Mouse (Mus musculus) brain, embryonic 14.5 days (tissue): Measurements from ENCODE around the gene Endod1.

Experiments used
- CTCF ChIP-seq: fragments of 200-500 bp; IDR thresholded peaks from 2 replicates; pipeline ENCODE4 v1.5.1; 2012; ENCODE audit warnings: inconsistent platforms, mild to moderate bottlenecking, moderate library complexity, borderline replicate concordance; ENCODE audit not compliant: insufficient read depth, insufficient read length; ENCODE audit errors: extremely low read depth
- POLR2A ChIP-seq: fragments of 200-500 bp; IDR thresholded peaks from 2 replicates; pipeline ENCODE4 v1.6.1; 2012; ENCODE audit warnings: mild to moderate bottlenecking, inconsistent platforms, borderline replicate concordance; ENCODE audit not compliant: poor library complexity, insufficient read depth, insufficient read length, severe bottlenecking; ENCODE audit errors: extremely low read depth

DNA sequence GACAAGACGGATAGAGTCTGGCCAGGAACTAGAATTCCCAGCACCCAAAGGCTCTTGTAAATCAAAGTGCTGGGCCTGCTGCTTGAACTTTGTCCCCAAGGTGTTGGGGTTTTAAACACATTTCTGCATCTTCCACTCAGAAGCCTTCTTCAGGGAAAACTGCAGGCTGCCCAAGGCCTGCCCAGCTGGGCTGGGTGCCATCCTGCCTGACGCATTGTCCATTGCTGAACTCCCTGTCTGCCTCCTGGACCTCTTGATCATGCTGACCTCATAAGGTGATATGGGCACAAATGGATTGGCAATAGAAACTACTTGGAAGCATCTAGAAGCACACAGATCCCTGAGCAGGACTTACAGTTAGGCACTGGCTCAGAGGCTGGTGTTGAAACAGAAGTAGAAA, 3.2 kb downstream of the Endod1 start:
- TF ChIP-seq CTCF (no peak), POLR2A (no peak)
